Mouse (Mus musculus) intestine, embryonic 14.5 days (tissue): ENCODE data around the gene Atad3a. TPM values are rescaled to one million over a fixed set of nuclear protein-coding genes. Genes with fewer than 3 reads are reported as not detected.
"Not testable (repeated sequence)": the region's sequence is repeated elsewhere in the genome, so short reads cannot be mapped to it uniquely, and the experiment has no call there.

ENCODE experiments used
- ATAC-seq: fragments of 200-750 bp; cut with Nextera tagmentation; replicated peaks from 2 replicates; pipeline ENCODE4 v1.8.0; 2017; ENCODE audit warnings: low read depth, moderate number of reproducible peaks, moderate TSS enrichment, moderate library complexity; ENCODE audit not compliant: low FRiP score, low TSS enrichment
- DNase-seq: peaks from one replicate; pipeline ENCODE4 v3.0.0-alpha.2; 2018; ENCODE audit warnings: low spot score
- H3K27ac ChIP-seq: fragments of 300-500 bp; sonication (generic); 2 replicates; pipeline ENCODE4 v1.5.1; 2014; ENCODE audit warnings: low read depth, mild to moderate bottlenecking, control low read depth
- H3K27me3 ChIP-seq: fragments of 300-500 bp; sonication (generic); replicated peaks from 2 replicates; pipeline ENCODE4 v1.6.1; 2014; ENCODE audit warnings: low read length, control low read depth; ENCODE audit not compliant: control insufficient read depth, insufficient read depth
- H3K36me3 ChIP-seq: fragments of 300-500 bp; sonication (generic); 2 replicates; pipeline ENCODE4 v1.6.1; 2014; ENCODE audit warnings: low read length, control low read depth; ENCODE audit not compliant: control insufficient read depth, insufficient read depth
- H3K4me1 ChIP-seq: fragments of 300-500 bp; sonication (generic); replicated peaks from 2 replicates; pipeline ENCODE4 v1.6.1; 2014; ENCODE audit warnings: low read length, control low read depth, mixed read lengths; ENCODE audit not compliant: control insufficient read depth, insufficient read depth
- H3K4me2 ChIP-seq: fragments of 300-500 bp; sonication (generic); 2 replicates; pipeline ENCODE4 v1.6.1; 2014; ENCODE audit warnings: low read length
- H3K4me3 ChIP-seq: fragments of 300-500 bp; sonication (generic); 2 replicates; pipeline ENCODE4 v1.5.1; 2014; ENCODE audit warnings: low read depth, low read length, control low read depth, mixed read lengths
- H3K9ac ChIP-seq: fragments of 300-500 bp; sonication (generic); 2 replicates; pipeline ENCODE4 v1.6.1; 2014; ENCODE audit warnings: mild to moderate bottlenecking, low read length
- H3K9me3 ChIP-seq: fragments of 300-500 bp; sonication (generic); 2 replicates; pipeline ENCODE4 v1.6.1; 2016; ENCODE audit warnings: low read length, control low read depth; ENCODE audit not compliant: control insufficient read depth
- WGBS: fragments of 180-500 bp; shearing (Covaris S2); extraction: QIAGEN DNeasy Blood & Tissue Kit; methylation state at CpG from one replicate; pipeline ENCODE4 v1.1.7; 2014; 5-methylcytosine and 5-hydroxymethylcytosine counted together
- polyA plus RNA-seq: library from polyadenylated mRNA; unstranded; fragments of >200 nt; fragmentation: Nextera tagmentation; extraction: Ambion mirVana; gene quantifications from 2 replicates; pipeline ENCODE4 v1.2.1, GENCODE M21; 2014

Gene Atad3a
- polyA plus RNA-seq, 1 experiment from 2014 or later = 136 TPM

- Histone ChIP-seq H3K9ac (no peak overlapping the region), H3K27ac (no peak overlapping the region), H3K4me1 (no peaks in the 10 kb centered on the region), H3K36me3 (peaks cover 98% of the 10 kb centered on the region), H3K9me3 (no peaks in the 10 kb centered on the region), H3K27me3 (no peaks in the 10 kb centered on the region), H3K4me3 (no peak overlapping the region), H3K4me2 (no peak overlapping the region)
- DNase-seq = no peak
- ATAC-seq = no peak
- 91% methylated on average over 17 of the region's 17 CpGs for WGBS
Observed at GRCm38 (mm10) chr4:155746575-155747490, 14.1 kb downstream of the Atad3a start.

GRCm38 (mm10) chr4:155746036-155746548, 14.8 kb downstream of the Atad3a start:
- H3K27ac ChIP-seq = no peak overlapping the region
- DNase-seq (no peak), ATAC-seq (no peak)
- H3K4me2 ChIP-seq = no peak overlapping the region
- WGBS = 86% methylated on average over 8 of the region's 8 CpGs
- peaks cover 98% of the 10 kb centered on the region for H3K36me3 ChIP-seq
- H3K9me3 ChIP-seq = no peaks in the 10 kb centered on the region
- no peak overlapping the region for H3K9ac ChIP-seq
- H3K27me3 ChIP-seq = no peaks in the 10 kb centered on the region
- H3K4me3 ChIP-seq = no peak overlapping the region
- H3K4me1 ChIP-seq = no peaks in the 10 kb centered on the region

DNA sequence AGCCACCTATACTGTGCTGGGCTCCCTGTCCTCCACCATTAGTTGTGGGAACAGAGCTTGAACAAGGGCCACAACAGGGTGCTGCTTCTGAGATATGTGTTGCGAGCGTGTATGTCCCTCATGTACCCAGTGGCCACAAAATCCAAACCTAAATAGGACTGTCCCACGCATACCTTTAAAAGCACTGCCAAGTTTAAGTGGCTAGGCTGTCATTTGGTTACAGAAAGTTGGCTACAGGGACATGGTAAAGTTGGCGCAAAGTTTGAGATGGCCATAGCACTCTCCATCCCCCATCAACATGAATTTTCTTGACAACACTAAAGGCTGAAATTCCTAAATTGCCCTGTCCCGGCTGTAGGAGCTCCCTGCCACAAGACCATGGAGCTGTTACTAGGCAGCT, 15.8 kb downstream of the Atad3a start:
- H3K27ac ChIP-seq = no peak overlapping the region
- H3K9me3 ChIP-seq = no peaks in the 10 kb centered on the region
- no peak overlapping the region for H3K4me2 ChIP-seq
- H3K27me3 ChIP-seq = no peaks in the 10 kb centered on the region
- DNase-seq (no peak), ATAC-seq (no peak)
- H3K4me3 ChIP-seq = no peak overlapping the region
- 89% methylated on average over 5 of the region's 5 CpGs for WGBS
- H3K9ac ChIP-seq = no peak overlapping the region
- peaks cover 98% of the 10 kb centered on the region for H3K36me3 ChIP-seq
- no peaks in the 10 kb centered on the region for H3K4me1 ChIP-seq

DNA sequence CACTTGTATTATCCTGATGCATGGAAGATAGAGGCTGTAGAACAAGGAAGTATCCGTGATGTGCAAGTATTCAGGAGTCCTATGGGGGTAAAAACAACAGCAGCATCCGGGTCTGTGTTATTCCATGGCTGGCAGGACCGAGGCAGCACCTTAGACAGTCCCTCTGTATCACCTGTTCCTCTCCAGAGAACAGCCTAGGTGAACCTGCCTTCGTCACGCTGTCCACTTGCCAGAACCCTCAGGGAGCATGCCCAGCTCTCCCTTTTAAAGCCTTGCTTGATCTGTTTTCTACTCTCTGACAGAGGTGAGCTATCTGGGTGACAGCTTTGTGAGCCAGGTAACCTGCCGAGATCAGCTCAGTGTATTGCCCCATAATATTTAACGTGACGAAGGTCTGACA, 16.4 kb downstream of the Atad3a start:
- 87% methylated on average over 8 of the region's 8 CpGs for WGBS
- no peak overlapping the region for H3K9ac ChIP-seq
- DNase-seq (no peak), ATAC-seq (no peak)
- H3K27me3 ChIP-seq = no peaks in the 10 kb centered on the region
- H3K4me3 ChIP-seq = no peak overlapping the region
- H3K27ac ChIP-seq = no peak overlapping the region
- peaks cover 98% of the 10 kb centered on the region for H3K36me3 ChIP-seq
- H3K4me1 ChIP-seq = no peaks in the 10 kb centered on the region
- H3K4me2 ChIP-seq = no peak overlapping the region
- H3K9me3 ChIP-seq = no peaks in the 10 kb centered on the region

- H3K27ac ChIP-seq = no peak overlapping the region
- H3K27me3 ChIP-seq = no peaks in the 10 kb centered on the region
- no peak overlapping the region for H3K9ac ChIP-seq
- ATAC-seq (no peak), DNase-seq (no peak)
- H3K9me3 ChIP-seq = no peaks in the 10 kb centered on the region
- WGBS = 93% methylated on average over 5 of the region's 5 CpGs
- no peak overlapping the region for H3K4me3 ChIP-seq
- H3K4me1 ChIP-seq = no peaks in the 10 kb centered on the region
- H3K4me2 ChIP-seq = no peak overlapping the region
- H3K36me3 ChIP-seq = peaks cover 86% of the 10 kb centered on the region
Observed at GRCm38 (mm10) chr4:155742684-155743083, 18.2 kb downstream of the Atad3a start.

GRCm38 (mm10) chr4:155740681-155741080, 20.2 kb downstream of the Atad3a start:
- 89% methylated on average over 10 of the region's 10 CpGs for WGBS
- not testable (repeated sequence) for H3K9me3 ChIP-seq, DNase-seq

DNA sequence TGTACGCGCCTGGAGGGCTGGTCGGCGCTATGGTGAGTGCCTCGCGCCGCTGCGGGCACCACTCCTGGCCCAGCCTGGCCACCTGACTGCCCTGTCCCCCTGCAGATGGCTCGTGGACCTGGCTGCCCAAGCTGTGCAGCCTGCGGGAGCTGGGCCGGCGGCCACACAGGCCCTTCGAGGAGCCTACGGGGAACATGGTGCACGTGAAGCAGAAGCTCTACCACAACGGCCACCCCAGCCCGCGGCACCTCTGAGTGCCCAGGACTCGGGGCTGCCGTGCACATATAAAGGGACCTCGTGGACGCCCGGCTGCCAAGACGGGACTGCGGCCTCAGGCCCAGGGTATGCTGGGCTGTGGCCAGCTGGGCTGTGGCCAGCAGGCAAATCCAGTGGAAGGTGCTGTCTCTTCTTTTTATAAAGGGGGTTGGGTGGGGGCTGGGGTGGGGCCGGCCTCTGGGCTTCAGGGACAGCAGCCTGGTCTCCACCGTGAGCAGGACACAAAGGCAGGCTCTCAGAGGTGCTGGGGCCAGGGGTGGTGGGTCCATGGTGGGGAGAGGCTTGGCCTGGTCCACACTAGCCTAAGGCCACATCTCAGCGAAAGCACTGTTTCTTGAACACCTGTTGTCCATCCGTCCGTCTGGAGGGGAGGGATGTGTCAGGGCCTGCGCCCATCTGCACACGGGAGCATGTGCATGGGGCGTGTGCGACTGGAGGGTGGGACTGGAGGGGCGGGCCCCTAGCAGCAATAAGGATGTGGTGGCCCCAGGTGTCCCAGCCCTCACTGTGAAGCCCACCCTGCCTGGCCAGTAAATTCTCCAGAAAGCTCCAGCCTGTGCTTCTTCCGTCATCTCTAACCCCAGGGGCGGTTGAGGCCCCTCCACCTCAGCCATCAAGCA, 20.9 kb downstream of the Atad3a start:
- Histone ChIP-seq H3K4me2 (no peak overlapping the region), H3K9me3 (no peaks in the 10 kb centered on the region), H3K27me3 (no peaks in the 10 kb centered on the region), H3K27ac (no peak overlapping the region), H3K4me3 (no peak overlapping the region), H3K36me3 (peaks cover 72% of the 10 kb centered on the region), H3K9ac (no peak overlapping the region), H3K4me1 (peaks cover 6% of the 10 kb centered on the region)
- no peak for DNase-seq
- no peak for ATAC-seq
- 82% methylated on average over 37 of the region's 37 CpGs for WGBS

More at GRCm38 (mm10) chr4:155740681-155741080, 20.2 kb downstream of the Atad3a start:
- not testable (repeated sequence) for H3K4me3 ChIP-seq, H3K4me2 ChIP-seq, H3K27me3 ChIP-seq, H3K9ac ChIP-seq, ATAC-seq, H3K27ac ChIP-seq, H3K4me1 ChIP-seq
- H3K36me3 ChIP-seq = peaks cover 79% of the 10 kb centered on the region

DNA sequence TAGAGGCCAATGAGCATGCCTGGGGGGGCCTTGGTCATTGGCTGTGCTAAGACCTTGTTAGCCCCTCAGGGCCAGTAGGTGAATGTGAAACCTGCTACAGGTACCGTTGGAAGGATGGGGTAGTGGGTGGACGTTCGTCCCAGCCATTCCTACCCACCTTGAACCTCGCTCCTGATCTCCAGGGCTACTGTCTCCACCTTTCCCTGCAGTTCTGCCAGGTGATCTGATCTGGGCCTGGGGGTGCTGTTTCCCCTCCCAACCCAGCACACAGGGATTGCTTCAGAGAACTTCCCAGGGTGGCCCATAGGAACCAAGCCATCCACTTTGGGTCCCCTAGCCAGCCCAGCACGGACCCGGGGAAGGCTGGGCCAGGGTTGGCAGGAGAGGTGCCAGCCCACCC, 21.7 kb downstream of the Atad3a start:
- no peaks in the 10 kb centered on the region for H3K27me3 ChIP-seq
- no peak overlapping the region for H3K27ac ChIP-seq
- no peak for ATAC-seq
- no peak overlapping the region for H3K9ac ChIP-seq
- H3K4me3 ChIP-seq = no peak overlapping the region
- 81% methylated on average over 6 of the region's 6 CpGs for WGBS
- peaks cover 7% of the 10 kb centered on the region for H3K4me1 ChIP-seq
- H3K36me3 ChIP-seq = peaks cover 64% of the 10 kb centered on the region
- no peaks in the 10 kb centered on the region for H3K9me3 ChIP-seq
- DNase-seq = no peak
- no peak overlapping the region for H3K4me2 ChIP-seq
